Mouse (Mus musculus) Muller cell, postnatal 12 days (primary cell): ENCODE data around the gene Aoc2.
A peak's percentile ranks its signal among the peaks of the same experiment; 100 is the strongest.

ENCODE experiments used
- DNase-seq: peaks from one replicate; pipeline ENCODE4 v3.0.0-alpha.2; 2015; ENCODE audit errors: inconsistent ontology term

The Aoc2 gene

DNA sequence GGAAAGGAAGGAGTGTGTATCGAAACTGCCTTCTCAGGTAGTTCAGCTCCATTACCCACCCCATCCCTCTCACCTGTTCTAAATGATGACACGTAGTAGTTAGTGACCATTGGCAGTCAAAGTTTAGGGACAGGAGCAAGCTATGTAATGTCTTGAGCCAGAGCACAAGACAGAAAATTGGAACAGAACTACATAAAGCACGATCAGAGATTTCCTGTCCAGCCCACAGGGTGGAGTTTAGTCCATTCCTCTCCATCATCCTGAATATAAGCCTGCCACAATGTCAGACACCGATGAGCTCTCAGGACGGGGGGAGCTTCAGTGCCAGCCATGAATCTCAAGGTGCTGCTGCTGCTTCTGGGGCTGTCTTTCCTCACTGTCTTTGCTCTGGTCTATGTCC is at the start of gene Aoc2:
Aoc2 (plus strand) TSS at position 301 of the 400 bp plus-strand sequence.
- no peak for DNase-seq

GRCm38 (mm10) chr11:101275309-101275708 is 49.6 kb upstream of the Aoc2 start:
- DNase-seq = no peak

DNA sequence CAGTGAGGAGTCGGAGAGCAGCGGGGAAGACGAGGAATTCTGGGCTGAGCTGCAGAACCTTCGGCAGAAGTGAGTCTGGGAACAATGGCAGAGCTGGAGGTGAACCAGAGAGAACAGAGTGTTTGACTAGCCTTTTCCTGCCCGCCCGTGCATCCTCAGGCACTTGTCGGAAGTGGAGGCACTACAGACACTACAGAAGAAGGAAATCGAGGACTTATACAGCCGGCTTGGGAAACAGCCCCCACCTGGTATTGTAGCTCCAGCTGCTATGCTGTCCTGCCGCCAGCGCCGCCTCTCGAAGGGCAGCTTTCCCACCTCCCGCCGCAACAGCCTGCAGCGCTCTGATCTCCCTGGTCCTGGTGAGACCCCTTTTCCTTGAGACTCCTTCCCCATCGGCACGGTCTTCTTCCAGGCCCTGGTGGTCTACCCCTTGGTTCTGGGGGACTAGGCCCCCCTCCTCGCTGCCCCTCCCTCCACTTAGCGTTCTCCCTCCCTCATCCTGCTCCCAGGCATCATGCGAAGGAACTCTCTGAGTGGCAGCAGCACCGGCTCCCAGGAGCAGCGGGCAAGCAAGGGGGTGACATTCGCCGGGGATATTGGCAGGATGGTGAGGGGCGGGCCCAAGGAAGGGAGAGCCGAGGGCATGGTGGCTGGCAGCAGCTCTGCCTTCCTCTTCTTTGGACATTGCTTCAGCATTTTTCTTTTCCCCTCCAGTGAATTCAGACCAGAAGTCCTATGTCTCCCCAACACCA is 48.4 kb upstream of the Aoc2 start:
- no peak for DNase-seq

DNA sequence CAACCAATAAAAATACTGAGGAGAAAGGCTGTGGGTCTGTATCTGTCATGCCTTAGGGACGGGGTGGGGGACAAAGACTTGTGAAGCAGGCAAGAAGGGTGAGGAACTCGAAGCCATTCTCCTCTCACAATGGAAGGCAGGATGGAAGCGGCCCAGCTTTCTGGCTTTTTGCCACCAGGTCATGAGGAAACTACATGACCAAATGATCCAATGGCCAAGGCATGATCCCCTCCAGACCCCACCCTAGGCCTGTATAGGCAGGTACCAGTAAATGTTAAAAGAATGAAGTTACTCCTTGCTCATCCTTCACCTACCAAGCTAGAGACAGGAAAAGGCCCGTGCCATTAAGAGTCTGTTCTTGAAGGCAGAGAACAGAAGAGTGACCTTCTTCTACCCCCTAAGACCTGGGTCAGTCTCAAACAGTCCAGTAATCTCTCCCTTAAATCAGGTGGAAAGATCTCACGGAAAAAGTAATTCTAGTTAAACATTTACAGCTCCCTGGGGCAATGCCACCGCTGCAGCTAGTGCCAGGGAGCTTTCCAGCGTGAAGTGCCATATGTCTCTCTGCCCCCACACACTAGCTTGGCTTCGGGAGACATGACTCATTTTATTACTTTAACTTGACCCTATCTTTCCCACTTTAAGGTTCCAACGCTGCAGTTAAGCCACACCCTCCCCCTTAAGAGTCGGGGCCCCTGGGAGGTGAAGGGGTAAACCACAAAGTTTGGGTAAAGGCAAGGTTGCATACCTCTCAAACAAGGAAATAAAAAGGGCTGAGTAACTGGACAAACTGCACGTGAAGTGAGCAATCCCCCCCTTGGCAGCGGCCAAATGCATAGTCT is 47.3 kb upstream of the Aoc2 start:
- DNase-seq = no peak

GRCm38 (mm10) chr11:101278223-101279192 is 46.4 kb upstream of the Aoc2 start, which contains the start of the genes Cntd1 and Coa3:
Gene Cntd1, plus strand, starts transcription at chr11:101279012.
Gene Coa3, minus strand, starts transcription at chr11:101279114.
- DNase-seq = peak; percentile 88

- DNase-seq = no peak
Measured at GRCm38 (mm10) chr11:101279193-101279569, 45.7 kb upstream of the Aoc2 start.

- DNase-seq = no peak
Measured at GRCm38 (mm10) chr11:101280837-101281236, 44.0 kb upstream of the Aoc2 start.

DNA sequence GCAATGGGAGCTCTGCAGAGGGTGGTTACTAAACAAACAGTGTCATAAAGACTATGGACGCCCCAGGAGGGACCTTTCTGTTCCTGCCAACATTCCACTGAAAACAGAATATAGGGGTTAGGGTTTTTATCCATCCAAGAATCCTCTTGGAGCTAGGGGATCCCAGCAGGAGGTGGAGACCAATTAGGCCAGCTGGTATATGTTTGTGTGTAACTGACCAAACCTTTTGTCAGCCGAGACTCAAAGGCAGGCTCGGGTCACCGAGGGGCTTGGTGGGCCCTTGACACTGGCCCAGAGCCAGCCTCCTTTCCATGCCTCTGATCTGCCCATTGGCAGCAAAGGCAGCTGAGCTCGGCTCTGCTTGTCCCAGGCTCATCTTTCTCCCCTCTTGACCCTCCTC is 42.0 kb upstream of the Aoc2 start:
- peak; percentile 69 for DNase-seq

DNA sequence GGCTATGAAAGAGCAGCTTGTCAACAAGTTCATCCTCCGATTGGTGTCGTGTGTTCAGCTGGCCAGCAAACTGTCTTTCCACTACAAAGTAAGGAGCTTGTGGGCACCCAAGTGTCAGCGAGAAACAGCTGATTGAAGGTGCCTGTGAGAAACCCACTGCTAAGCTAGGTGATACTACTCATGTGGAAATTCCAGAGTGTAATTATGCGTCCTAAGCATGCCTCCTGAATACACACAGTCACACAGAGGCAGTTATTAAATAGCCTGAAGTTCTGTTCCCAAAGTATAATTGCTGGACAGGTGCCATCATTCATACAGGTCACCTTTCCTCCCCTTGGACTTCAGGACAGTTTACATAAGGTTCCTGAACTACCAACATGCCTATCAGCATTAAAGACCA is 41.1 kb upstream of the Aoc2 start:
- DNase-seq = peak; percentile 11

DNA sequence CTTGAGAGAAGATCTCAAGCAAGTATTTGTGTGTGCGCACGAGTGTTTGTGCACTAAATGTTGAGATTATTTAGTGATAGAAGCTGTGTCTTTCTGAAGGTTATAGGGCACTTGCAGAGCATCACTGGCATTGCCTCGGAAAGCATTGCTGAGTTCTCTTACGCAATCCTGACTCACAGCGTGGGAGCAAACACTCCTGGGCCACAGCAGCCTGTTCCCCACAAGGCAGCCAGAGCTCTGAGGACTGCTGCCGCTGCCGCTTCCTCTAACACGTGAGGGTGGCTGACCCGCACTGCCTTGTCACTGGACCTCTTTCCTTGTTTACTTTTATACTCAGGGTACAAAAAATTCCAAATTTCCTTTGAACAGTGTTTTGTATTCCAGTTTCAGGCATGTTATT is 37.6 kb upstream of the Aoc2 start:
- DNase-seq = no peak

- DNase-seq = no peak
Measured at GRCm38 (mm10) chr11:101291231-101291630, 33.6 kb upstream of the Aoc2 start.

- DNase-seq = peak; percentile 86
Measured at GRCm38 (mm10) chr11:101295191-101295590, 29.7 kb upstream of the Aoc2 start.

- DNase-seq = no peak
Measured at GRCm38 (mm10) chr11:101300881-101301280, 24.0 kb upstream of the Aoc2 start.

GRCm38 (mm10) chr11:101301299-101302003 is 23.4 kb upstream of the Aoc2 start:
- no peak for DNase-seq

DNA sequence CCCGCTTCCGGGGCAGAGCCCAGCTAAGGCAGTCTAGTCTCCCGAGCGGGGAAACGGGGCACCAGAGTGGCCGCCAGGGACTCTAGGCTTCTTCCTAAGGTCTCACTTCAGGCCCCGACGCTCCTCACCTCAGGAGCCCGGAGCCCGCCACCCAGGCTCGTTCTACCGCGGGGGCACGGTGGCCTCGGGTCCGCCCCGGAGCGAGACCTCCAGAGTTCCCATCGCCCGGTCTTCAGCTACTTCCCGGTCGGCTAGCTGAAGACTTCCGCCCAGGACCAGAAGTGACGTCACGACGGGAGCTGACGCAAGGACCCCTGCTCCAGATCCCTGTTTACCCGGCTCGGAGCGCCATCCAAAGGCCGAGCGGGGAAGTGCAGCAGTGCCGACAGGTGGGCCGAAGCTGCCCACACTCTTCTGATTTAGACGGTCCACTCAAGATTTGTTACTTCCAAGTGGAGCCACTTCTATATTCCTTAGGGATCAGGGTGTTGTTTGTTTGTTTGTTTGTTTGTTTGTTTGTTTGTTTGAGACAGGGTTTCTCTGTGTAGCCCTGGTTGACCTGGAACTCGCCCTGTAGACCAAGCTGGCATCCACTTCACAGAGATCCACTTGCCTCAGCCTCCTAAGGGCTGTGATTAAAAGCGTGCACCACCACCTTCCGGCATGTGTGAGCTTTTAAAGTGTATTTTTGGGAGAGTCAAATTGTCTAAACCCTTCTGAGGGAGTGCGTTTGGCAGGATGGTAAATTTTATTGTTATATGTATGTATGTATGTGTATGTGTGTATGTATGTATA is 22.7 kb upstream of the Aoc2 start, which contains the start of gene Becn1:
Becn1 (minus strand) TSS at position 283 of the 795 bp plus-strand sequence.
- DNase-seq = peak; percentile 94

DNA sequence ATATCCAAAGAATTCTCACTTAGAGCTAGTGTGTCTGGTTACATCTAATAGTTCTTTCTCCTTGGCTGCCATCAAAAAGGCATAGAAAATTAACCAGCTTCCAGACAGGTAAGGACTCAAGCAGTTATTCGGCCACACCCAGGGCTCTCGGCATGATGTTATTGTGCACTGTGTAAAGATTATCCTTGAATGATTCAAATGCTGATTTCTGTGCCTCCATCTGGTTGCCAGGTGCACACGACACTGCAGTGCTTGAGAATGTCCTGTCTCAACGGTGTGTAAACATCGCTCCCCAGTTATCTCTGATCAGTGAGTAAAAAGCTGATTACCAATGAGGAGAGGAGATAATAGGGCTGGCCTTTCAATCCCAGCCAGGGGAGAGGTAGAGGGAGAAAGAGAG is 17.1 kb upstream of the Aoc2 start:
- DNase-seq = no peak

DNA sequence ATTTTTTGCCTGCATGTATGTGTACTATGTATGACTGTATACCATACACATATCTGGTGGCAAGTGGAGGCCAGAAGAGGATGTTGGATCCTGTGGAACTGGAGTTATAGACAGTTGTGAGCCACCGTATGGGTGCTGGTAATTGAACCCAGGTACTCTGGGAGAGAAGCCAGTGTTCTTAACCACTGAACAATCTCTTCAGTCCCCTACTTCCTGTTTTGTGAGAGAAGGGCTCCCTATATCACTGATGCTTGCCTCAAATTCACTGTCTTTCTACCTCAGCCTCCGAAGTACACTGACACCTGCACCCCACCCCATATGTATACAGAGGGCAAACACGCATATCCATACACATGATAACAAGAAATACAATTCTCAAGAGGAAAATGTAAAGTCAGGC is 13.8 kb upstream of the Aoc2 start:
- no peak for DNase-seq

DNA sequence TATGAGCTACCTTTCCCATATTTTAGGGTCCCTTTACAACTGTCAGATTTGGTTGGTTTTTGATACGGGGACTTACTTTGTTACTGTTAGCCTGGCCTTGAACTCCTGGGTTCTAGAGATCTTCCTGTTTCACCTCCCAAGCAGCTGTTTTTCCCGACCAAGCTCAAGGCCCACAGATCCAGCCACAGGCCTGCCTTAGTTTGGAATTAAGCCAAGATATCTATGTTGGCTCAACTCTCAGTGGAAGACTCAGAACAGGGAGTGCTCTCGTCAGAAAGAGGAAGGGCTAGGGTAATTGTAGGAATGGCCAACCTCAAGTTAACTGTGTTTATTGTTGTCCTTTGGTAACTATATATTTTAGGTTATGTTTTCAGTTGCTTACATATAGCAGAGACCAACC is 12.7 kb upstream of the Aoc2 start:
- DNase-seq = no peak

GRCm38 (mm10) chr11:101314567-101314966 is 10.3 kb upstream of the Aoc2 start:
- no peak for DNase-seq

- no peak for DNase-seq
Measured at GRCm38 (mm10) chr11:101315082-101315650, 9.7 kb upstream of the Aoc2 start.
